Mouse (Mus musculus) embryo, embryonic 9.5 days (tissue): ENCODE measurements around the gene Kifc3.
A peak's percentile ranks its signal among the peaks of the same experiment; 100 is the strongest.
"Not testable (repeated sequence)": the region's sequence is repeated elsewhere in the genome, so short reads cannot be mapped to it uniquely, and the experiment has no call there.

Experiments
- DNase-seq: peaks from one replicate; pipeline ENCODE4 v3.0.0-alpha.2; 2017; ENCODE audit errors: extremely low spot score

The Kifc3 gene

DNA sequence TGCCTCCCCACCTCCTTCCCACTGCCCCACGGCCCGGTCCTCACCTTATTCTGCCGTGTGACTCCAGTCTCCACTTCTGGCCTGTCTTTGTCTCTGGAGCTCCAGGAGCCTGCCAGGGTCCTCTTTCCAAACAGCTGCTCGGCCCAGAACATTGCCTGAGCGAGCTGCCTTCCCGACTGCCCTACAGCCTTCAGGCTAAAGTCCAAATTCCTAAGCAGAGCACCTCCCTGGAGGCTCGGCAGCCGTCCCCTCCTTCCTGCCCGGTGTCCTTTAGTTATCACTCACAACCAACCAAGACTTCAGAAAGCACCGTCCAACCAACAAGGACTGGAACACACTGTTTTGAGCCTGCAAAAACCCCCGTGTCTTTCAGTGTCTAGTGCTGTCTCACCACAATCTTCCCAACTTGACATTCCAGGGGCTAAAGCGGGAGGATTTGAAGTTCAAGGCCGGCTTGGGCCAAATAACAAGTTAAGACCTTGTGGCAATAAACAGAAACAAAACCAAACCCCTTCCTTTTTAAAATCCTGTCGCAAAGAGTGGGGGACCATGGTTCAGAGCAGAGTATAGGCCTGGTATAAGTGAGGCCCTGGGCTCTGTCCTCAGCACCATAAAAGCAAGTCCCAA, at the start of gene Kifc3:
Kifc3 (minus strand) TSS at position 164 of the 627 bp plus-strand sequence.
- DNase-seq: no peak

DNA sequence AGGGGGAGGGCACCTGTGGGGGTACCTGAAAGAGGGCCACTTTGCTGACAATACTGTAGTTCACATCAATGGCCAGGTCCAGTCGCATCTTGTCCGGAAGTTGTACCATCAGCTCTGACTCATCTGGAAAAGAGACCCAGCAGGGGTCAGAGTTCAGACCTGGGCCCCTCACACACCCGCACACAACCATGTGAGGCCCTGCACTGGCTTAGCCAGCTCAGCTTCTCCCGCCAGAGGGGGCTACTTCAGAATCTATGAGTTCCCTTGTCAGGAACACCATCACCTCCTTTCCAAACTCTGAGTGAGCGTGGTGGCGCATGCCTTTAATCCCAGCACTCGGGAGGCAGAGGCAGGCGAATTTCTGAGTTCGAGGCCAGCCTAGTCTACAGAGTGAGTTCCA, 49.4 kb upstream of the Kifc3 start:
- DNase-seq: no peak

DNA sequence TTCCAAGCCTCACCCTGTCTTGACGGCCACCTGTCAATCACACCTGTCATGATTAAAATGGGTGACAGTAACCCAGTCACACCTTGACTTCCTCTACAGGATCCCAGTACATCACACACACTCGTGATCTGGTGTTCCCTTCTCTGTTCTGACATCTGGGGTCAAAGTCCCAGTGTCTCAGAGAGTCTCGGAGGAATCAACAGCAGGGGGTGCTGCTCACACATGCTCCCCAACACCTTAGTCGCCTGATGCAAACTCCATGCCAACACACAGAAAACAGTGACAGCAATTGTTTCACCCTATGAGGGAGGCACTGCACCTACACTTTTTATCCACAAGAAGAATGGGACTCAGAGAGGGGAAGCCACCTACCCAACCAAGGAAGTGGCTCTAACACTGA, 47.2 kb upstream of the Kifc3 start:
- DNase-seq: no peak

DNA sequence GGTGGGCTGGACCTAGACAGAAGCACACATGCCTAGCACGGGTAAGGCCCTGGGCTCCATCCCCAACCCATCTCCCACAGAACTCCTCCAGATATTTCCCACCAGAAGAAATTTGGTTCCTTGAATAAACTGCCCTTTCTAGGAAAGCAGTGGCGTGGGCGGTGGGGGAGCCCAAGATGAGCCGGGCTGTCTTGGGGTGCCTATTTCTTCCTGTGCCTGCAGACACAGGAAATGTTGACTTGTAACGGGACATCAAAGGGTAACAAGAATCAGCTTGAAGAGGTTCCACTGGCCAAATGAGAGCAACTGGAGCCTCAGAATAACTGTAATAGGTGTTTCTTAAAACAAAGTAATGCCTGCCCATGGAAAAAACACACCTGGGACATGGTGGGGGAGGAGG, 44.7 kb upstream of the Kifc3 start:
- no peak for DNase-seq

DNA sequence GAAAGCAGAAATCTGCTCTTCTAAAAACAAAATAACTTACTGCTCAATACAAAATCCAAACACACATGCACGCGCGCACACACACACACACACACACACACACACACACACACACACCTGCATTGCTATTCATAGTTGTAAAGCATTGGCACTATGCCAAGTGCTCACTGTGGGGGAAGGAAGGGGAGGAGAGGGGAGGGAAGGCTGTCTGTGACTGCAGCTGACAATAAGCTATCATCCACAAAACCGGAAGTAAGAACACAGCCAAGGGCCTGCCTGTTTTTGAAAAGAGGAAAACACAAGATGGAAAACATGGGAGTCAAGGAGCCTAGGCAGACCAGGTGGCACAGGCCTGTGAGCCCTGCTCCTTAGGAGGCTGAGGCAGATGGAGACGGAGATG, 42.6 kb upstream of the Kifc3 start:
- DNase-seq: no peak

DNA sequence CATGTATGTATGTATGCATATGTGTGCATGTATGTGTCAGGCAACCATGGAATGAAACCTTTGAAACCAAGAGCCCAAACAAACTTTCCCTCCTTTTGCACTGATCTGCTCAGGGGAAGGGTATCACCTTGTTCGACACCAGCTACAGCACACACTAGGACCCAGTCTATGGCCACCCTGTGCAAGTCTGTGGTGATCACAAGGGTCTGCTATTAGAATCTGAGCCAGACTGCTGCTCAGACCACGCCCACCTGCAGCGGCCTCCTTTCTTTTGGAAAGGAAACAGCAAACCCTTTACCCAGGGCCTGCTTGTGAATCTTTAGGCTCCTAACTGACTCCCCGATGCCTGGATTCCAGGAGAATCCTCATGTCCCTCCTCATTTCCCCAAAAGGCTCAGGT, 41.2 kb upstream of the Kifc3 start:
- DNase-seq: no peak

DNA sequence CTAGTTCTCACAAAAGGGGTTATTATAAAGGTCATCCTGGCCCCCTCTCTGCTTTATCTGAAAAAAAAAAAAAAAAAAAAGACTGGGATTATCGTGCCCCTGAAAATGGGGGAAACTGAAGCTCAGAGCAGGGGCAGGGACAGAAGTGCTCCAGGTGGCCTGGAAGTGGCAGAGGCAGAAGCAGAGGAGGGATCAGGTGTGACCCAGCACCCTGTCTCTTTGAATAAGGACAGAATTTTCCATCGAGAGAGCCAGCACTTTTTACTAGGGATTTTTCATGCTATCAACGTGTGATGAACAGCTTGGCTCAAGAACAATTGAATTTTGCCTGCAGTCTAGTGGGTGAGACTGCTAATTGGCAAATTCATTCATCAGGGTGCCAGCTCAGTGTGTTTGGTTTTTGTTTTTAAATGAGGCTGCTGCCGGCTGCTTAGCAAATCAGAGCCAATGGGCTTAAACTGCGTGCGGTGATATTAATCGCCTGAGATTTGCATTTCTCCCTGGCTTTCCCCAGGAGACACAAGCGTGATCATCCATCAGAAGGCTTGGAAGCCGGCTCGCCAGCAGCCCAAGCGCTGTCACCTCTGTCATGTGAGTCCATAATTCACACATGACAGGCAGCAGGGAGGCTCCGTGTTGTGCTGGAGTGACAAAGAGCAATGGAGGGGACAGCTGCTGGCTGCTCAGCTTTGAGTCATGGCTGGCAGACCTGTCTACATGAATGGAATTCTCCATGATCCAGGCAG, 40.4 kb upstream of the Kifc3 start:
- DNase-seq: no peak

DNA sequence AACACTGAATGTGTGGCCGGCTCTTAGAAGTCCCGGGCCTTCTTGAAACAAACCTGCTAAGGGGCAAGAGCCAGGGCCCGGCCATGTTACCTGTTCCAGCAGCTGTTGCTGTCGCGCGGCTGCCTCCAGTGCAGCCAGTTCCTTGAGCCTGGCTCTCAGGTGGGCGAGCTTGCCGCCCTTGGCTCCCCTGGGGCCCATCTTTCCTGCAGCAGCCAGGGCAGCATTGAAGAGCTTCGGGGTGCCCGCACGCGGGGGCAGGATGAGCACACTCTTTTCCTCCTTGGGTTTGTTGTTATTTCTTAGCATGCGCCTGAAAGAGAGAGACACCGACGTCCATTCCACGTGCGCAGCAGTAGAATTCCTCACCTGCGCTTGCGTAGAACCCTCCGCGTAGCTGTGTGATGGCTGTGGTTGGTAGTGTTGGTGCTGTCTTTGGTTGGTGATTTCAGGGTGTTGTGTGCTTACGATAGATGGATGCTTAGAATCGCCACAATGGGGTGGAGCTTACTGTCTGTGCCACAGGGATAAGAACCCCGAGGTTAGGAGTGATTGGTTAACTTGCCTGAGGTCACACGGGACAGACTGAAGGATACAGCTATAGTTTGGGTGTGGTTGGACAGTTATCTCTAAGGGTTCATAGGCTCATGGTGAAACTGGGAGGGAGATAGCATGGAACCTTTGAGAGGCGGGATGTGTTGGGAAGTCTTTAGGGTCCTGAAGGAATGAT, 39.6 kb upstream of the Kifc3 start:
- DNase-seq: no peak

DNA sequence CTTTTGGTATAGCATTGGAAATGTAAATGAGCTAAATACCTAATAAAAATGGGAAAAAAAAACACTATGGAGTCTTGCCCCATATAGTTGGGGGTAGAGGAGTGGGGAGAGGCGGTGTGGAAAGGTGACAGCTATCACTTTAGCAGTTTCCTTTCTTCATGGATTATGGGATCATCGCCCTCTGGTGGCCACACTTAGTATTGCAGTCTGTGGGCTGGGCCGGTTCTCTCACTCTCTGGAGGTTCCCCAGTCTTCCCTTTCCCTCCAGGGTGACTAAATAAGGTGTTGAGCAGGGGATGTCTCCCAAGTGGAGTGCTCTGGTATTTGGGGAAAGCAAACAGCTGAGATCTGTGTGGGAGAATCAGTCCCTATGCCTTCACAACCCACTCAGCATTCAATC, 33.1 kb upstream of the Kifc3 start:
- DNase-seq: peak; percentile 61

DNA sequence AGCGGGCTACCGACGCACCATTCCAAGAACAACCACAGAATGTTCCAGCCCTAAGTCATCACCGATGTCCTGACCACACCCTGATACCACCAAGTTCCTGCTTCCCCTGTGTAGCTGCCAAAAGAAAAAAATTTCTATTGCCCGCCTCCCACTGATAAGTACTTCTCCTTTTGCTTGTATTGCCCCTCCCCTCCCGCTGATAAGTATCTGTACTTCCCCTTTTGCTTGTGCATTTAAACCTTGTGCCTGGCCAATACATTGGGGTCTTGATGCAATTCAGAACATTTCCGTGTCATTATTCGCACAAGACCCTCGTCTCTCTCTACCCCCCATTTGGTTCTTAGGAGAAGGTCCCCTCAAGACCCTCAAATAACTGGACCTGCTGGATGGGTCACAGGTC, 27.5 kb upstream of the Kifc3 start:
- DNase-seq: not testable (repeated sequence)

DNA sequence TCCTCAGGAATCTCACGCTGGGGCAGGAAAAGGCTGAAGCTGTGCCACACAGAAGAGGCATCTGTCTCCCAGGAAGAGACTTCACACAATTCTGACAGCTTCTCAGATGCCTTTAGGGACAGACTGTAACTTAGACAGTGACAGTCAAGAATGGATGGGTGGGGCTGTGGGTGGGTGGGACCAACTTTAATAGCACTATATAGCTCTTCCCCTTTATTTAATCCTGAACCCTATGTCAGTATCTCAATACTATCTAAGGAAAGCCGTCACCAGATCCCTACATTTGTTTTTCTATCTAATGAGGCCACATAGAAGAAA, 24.5 kb upstream of the Kifc3 start:
- no peak for DNase-seq

DNA sequence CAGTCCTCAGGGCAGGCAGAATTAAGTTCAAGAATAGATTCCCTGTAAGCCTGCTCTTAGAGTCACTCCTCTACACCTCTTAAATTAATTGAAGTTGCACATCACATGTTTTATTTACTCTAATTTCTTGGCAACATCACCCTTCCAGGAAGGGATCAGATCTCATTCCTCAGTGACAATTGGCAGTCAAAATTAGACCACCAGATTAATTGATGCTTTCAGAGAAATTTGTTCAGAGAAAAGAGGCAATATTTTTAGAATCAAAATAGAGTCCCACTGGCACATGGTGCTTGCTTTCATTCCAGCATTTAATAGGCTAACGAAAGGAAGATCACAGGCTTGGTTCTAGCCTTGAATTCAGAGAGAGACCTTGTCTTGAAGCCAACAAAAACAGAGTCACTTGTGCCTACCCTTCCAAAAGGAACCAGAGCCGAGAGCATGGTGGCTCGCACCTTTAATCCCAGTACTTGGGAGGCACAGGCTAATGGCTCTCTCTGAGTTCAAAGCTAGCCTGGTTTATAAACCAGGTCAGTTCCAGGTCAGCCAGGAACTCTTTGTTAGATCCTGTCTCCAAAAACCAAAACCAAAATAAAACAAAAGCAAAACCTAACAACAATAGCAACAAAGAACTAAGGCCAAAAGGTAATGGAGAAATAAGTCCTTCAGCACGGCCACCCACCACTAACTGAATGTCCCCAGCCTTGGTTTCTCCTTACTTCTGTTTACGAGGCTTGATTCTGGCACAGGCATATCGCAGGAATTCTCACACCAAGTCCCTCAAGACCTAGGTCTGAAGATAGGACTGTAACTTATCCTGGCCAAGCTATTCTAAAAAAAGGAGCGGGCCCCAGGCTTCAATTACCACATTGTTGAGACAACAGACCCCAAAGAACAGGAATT, 23.9 kb upstream of the Kifc3 start:
- no peak for DNase-seq

DNA sequence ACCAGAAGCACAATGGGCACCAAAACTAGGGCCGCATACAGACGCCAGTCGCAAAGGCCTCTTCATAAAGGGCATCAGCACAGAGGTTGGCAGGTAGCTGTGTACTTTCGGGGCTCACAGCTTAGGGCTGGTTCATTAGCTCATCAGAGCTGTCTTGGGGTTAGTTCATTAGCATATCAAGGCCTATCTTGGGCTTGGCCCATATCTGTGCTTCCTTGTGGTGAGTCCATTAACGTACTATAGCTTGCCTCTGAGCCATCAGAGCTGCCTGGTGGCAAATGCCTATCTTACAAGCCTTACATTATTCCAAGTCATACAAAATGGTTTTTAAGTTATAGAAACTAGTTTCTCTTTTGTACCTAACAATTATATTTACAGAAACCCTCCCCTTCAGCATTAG, 21.4 kb upstream of the Kifc3 start:
- no peak for DNase-seq

DNA sequence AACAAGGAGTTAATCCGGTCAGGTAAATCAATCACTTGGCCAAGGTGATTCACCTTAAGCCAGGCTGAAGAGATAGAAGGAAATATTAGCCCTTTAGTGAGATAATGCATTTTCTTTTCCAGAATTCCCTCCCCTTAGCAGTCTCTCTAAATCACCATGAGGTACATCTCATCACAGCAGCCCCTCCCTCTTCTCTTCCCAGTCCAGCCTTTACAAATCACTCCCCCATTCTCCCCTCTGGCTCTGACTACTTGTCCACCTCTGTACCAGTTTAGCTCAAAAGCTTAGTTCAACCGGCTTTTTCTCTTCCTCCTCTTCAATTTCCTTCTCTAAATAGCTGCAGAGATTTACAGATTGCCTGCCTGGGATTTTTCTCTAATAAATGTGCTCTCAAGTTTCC, 18.4 kb upstream of the Kifc3 start:
- no peak for DNase-seq

DNA sequence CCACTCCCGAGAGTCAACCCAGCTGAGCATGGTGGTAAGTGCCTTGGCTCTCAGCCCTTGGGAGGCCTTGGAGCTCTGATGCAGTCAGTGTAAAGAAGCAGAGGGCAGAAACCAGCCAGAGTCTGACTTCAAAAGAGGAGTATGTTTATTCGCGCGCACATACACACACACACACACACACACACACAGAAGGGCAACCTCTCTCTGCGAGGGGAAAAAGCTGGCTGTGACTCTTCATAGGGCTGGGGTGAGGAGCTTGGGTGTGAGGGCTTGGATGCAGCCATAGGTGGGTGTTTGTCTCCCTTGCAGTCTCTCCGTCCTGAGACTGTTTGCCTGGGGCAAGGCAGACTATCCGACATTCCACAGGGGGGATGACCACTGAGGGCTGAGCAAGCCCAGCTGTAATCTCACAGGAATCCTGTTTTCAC, 18.0 kb upstream of the Kifc3 start:
- peak; percentile 19 for DNase-seq

DNA sequence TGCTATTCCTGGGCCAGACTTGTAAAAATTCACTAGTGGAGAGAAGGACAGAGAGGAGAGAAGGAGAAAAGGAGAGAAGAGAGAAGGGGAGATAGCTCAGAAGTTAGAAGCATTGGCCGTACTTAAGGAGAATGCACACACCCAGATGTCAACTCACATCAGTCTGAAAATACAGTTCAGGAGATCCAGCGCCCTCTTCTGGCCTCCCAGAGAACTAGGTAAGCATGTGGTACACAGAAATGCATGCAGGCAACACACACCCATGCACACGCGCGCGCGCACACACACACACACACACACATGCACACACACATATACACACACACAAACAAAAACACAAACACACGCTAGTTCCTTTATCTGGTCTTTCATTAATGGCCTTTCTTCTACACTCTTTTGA, 17.0 kb upstream of the Kifc3 start:
- DNase-seq: no peak

DNA sequence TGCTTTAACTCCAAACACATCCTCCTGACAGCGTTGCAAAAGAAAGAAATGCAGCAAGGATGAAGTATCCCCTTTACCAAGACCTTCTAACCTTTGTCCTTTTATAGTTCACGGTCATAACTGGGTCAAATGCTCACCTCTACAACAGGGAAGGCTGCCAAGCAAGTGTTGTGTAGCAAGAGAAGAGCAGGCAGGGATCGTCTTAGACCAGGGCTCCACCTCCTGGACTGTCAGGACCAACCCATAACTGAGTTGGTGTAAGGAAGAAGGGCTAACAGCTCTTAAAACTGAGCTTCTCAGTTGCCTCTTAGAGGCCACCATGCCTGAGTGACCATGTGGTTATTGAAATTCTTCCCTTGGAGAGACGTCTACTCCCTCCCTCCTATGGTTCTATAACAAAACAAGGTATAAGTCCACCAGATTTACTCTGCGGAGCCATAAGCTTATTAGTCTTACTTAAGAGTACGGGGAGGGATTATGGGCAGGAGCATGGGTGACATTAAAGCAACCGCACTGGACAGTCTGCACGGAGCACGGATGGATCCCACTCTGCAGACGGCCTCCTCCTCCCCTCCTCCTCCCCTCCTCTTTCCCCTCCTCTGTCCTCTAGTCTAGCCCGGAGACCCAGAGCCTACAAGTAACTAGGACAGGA, 13.2 kb upstream of the Kifc3 start:
- no peak for DNase-seq

DNA sequence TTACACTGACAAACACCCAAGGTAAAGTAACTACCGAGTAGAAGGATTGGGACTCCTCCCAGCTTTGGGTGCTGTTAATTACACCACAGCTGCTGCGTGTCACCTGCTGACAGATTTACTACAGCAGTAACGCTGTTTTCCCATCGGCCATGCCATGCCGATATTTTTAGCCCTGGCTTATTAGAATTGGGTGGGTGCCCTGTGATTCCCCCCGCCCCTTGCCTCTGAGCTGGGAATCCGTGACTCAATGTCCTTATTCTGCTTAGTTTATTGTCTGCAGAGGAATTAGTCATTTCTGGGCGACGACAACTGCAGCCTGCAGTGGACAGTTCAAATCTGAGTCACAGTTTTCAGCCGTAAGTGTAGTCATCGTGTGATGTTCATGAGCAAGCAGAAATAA, 7.3 kb upstream of the Kifc3 start:
- no peak for DNase-seq

DNA sequence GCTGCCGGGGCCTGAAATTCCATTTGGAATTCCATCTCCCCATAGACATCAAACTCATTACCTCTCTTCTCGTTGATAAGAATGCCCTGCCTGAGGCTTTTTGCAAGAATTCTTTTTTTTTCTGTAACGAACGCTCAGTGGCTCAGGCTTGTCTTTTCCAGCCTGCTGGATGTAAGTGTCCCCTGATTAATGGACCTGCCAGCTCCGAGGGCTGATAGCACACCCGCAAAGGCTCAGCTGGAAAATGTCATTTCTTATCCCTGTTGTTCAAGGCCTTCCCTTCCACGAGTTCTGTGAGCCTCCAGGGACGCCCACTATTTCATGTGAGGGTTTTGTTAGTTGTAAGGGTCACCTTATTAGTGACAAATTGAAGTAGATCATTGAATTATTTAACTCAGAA, 3.3 kb upstream of the Kifc3 start:
- DNase-seq: no peak

DNA sequence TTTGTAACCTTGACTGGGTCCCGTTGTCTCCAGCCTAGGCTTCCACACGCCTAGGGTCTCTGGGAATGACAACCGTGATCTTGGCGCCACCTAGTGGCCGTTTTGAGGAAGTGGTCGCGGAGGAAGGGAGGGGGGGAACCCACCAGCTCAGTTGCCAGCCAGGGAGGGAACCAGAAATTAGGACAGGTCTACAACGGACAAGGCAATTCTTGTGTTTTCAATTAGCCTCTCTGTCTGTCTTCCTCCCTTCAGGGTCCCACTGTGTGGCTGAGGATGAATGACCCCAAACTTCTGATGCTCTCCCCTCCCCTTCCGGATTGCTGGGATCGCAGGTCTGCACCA, 1.4 kb upstream of the Kifc3 start:
- peak; percentile 72 for DNase-seq

DNA sequence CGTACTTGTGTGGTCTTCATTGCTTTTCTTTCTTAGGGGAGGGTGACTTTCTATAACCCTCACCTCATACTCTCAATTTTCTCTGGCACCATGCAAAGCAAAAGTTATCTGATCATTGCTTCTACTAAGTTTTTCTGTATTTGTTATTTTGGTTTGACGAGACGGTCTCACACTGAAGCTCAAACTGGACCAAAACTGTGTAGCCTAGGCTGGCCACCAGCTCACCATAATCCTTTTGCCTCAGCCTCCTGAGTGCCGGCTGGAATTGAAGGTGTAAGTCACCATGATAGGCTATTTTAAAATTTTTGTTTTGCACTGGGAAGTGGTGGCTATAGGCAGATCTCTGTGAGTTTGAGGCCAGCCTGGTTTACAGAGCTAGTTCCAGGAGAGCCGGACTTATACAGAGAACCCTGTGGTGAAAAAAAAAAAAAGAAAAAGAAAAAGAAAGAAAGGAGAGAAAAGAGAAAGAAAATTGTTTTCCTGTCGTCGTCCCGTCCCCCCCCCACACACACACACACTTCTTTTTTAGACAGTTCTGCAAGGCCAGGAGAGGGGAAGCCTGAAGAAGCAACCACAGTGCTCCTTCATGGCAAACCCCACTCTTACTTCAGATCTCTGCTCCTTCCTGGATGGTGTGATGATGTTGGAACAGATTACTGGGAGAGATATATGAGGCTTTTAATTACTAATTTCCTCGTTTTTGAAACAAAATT, 870 bp upstream of the Kifc3 start:
- no peak for DNase-seq
